Mouse (Mus musculus) limb, embryonic 15.5 days (tissue): ENCODE measurements at regions not wholly inside any gene's neighbourhood (a gene's known extent, or its start where the extent isn't known, plus 50 kb on each side); places are given as distances from the start of the nearest gene placed in this dataset.

Experiments
- ATAC-seq: fragments of 200-750 bp; cut with Nextera tagmentation; 2 replicates; pipeline ENCODE4 v1.8.0; 2017; ENCODE audit warnings: low read depth, moderate TSS enrichment; ENCODE audit not compliant: insufficient number of reproducible peaks, low FRiP score, low TSS enrichment
- H3K27ac ChIP-seq: fragments of 300-500 bp; sonication (generic); 2 replicates; pipeline ENCODE4 v1.5.1; 2015; ENCODE audit warnings: moderate library complexity, mild to moderate bottlenecking, inconsistent platforms
- H3K27me3 ChIP-seq: fragments of 300-500 bp; sonication (generic); 2 replicates; pipeline ENCODE4 v1.6.1; 2015; ENCODE audit warnings: inconsistent platforms
- H3K36me3 ChIP-seq: fragments of 300-500 bp; sonication (generic); 2 replicates; pipeline ENCODE4 v1.6.1; 2015; ENCODE audit warnings: inconsistent platforms
- H3K4me1 ChIP-seq: fragments of 300-500 bp; sonication (generic); 2 replicates; pipeline ENCODE4 v1.6.1; 2015; ENCODE audit warnings: inconsistent platforms
- H3K4me2 ChIP-seq: fragments of 300-500 bp; sonication (generic); 2 replicates; pipeline ENCODE4 v1.6.1; 2015; ENCODE audit warnings: mild to moderate bottlenecking, inconsistent platforms
- H3K4me3 ChIP-seq: fragments of 300-500 bp; sonication (generic); 2 replicates; pipeline ENCODE4 v1.5.1; 2015; ENCODE audit warnings: mild to moderate bottlenecking, inconsistent platforms
- H3K9ac ChIP-seq: fragments of 300-500 bp; sonication (generic); 2 replicates; pipeline ENCODE4 v1.6.1; 2015; ENCODE audit warnings: inconsistent platforms
- H3K9me3 ChIP-seq: fragments of 300-500 bp; sonication (generic); 2 replicates; pipeline ENCODE4 v1.6.1; 2016; ENCODE audit warnings: inconsistent platforms
- WGBS: fragments of 180-500 bp; shearing (Covaris S2); methylation state at CpG from one replicate; pipeline ENCODE4 v1.1.7; 2015; 5-methylcytosine and 5-hydroxymethylcytosine counted together

GRCm38 (mm10) chr10:92625781-92626180 is 96.4 kb downstream of the Nedd1 start:
- H3K4me1 ChIP-seq: no peaks in the 10 kb centered on the region
- no peak overlapping the region for H3K4me3 ChIP-seq
- no peak overlapping the region for H3K27ac ChIP-seq
- no peaks in the 10 kb centered on the region for H3K9me3 ChIP-seq
- no peak overlapping the region for H3K9ac ChIP-seq
- no peaks in the 10 kb centered on the region for H3K36me3 ChIP-seq
- H3K4me2 ChIP-seq: no peak overlapping the region
- ATAC-seq: no peak
- H3K27me3 ChIP-seq: no peaks in the 10 kb centered on the region
- 79% methylated on average over 7 of the region's 7 CpGs for WGBS

- no peaks in the 10 kb centered on the region for H3K9me3 ChIP-seq
- 67% methylated on average over 4 of the region's 5 CpGs for WGBS
- H3K9ac ChIP-seq: no peak overlapping the region
- H3K4me1 ChIP-seq: no peaks in the 10 kb centered on the region
- no peak overlapping the region for H3K4me3 ChIP-seq
- ATAC-seq: no peak
- no peaks in the 10 kb centered on the region for H3K36me3 ChIP-seq
- no peak overlapping the region for H3K4me2 ChIP-seq
- no peak overlapping the region for H3K27ac ChIP-seq
- no peaks in the 10 kb centered on the region for H3K27me3 ChIP-seq
Measured at GRCm38 (mm10) chr10:92615684-92616379, 106.4 kb downstream of the Nedd1 start.

GRCm38 (mm10) chr10:92614341-92614740 is 107.9 kb downstream of the Nedd1 start:
- H3K9me3 ChIP-seq: no peaks in the 10 kb centered on the region
- H3K27ac ChIP-seq: no peak overlapping the region
- H3K9ac ChIP-seq: no peak overlapping the region
- ATAC-seq: no peak
- no peaks in the 10 kb centered on the region for H3K4me1 ChIP-seq
- H3K4me2 ChIP-seq: no peak overlapping the region
- no peaks in the 10 kb centered on the region for H3K36me3 ChIP-seq
- no peaks in the 10 kb centered on the region for H3K27me3 ChIP-seq
- H3K4me3 ChIP-seq: no peak overlapping the region
- 80% methylated on average over 6 of the region's 6 CpGs for WGBS

- H3K9me3 ChIP-seq: no peaks in the 10 kb centered on the region
- H3K4me3 ChIP-seq: no peak overlapping the region
- H3K9ac ChIP-seq: no peak overlapping the region
- H3K27me3 ChIP-seq: no peaks in the 10 kb centered on the region
- no peak overlapping the region for H3K4me2 ChIP-seq
- no peaks in the 10 kb centered on the region for H3K36me3 ChIP-seq
- no peaks in the 10 kb centered on the region for H3K4me1 ChIP-seq
- no peak overlapping the region for H3K27ac ChIP-seq
- ATAC-seq: no peak
- 83% methylated on average over 3 of the region's 3 CpGs for WGBS
Measured at GRCm38 (mm10) chr10:92611060-92611459, 111.2 kb downstream of the Nedd1 start.

GRCm38 (mm10) chr10:92606761-92607160 is 115.5 kb downstream of the Nedd1 start:
- H3K27ac ChIP-seq: no peak overlapping the region
- H3K27me3 ChIP-seq: no peaks in the 10 kb centered on the region
- 31% methylated on average over 4 of the region's 4 CpGs for WGBS
- no peak overlapping the region for H3K4me3 ChIP-seq
- no peak for ATAC-seq
- H3K4me2 ChIP-seq: no peak overlapping the region
- no peak overlapping the region for H3K9ac ChIP-seq
- no peaks in the 10 kb centered on the region for H3K9me3 ChIP-seq
- H3K4me1 ChIP-seq: no peaks in the 10 kb centered on the region
- no peaks in the 10 kb centered on the region for H3K36me3 ChIP-seq

- H3K9ac ChIP-seq: no peak overlapping the region
- H3K4me1 ChIP-seq: no peaks in the 10 kb centered on the region
- H3K4me2 ChIP-seq: no peak overlapping the region
- no peaks in the 10 kb centered on the region for H3K9me3 ChIP-seq
- 33% methylated on average over 3 of the region's 3 CpGs for WGBS
- H3K27me3 ChIP-seq: no peaks in the 10 kb centered on the region
- no peaks in the 10 kb centered on the region for H3K36me3 ChIP-seq
- H3K4me3 ChIP-seq: no peak overlapping the region
- H3K27ac ChIP-seq: no peak overlapping the region
- ATAC-seq: no peak
Measured at GRCm38 (mm10) chr10:92605646-92606045, 116.6 kb downstream of the Nedd1 start.

GRCm38 (mm10) chr10:92600116-92600515 is 122.1 kb downstream of the Nedd1 start:
- no peaks in the 10 kb centered on the region for H3K4me1 ChIP-seq
- no peak for ATAC-seq
- no peak overlapping the region for H3K4me3 ChIP-seq
- WGBS: 28% methylated on average over 4 of the region's 4 CpGs
- no peaks in the 10 kb centered on the region for H3K27me3 ChIP-seq
- H3K36me3 ChIP-seq: no peaks in the 10 kb centered on the region
- H3K9me3 ChIP-seq: no peaks in the 10 kb centered on the region
- no peak overlapping the region for H3K9ac ChIP-seq
- no peak overlapping the region for H3K27ac ChIP-seq
- no peak overlapping the region for H3K4me2 ChIP-seq

- Histone ChIP-seq H3K9me3 (no peaks in the 10 kb centered on the region), H3K36me3 (no peaks in the 10 kb centered on the region), H3K4me1 (no peaks in the 10 kb centered on the region), H3K4me3 (no peak overlapping the region), H3K27ac (no peak overlapping the region), H3K27me3 (no peaks in the 10 kb centered on the region), H3K9ac (no peak overlapping the region), H3K4me2 (no peak overlapping the region)
- ATAC-seq: no peak
- 18% methylated on average over 6 of the region's 6 CpGs for WGBS
Measured at GRCm38 (mm10) chr10:92595496-92596355, 126.5 kb downstream of the Nedd1 start.

- H3K27me3 ChIP-seq: no peaks in the 10 kb centered on the region
- no peak for ATAC-seq
- H3K9ac ChIP-seq: no peak overlapping the region
- no peak overlapping the region for H3K27ac ChIP-seq
- H3K9me3 ChIP-seq: no peaks in the 10 kb centered on the region
- H3K4me3 ChIP-seq: no peak overlapping the region
- 49% methylated on average over 7 of the region's 7 CpGs for WGBS
- H3K36me3 ChIP-seq: no peaks in the 10 kb centered on the region
- no peak overlapping the region for H3K4me2 ChIP-seq
- no peaks in the 10 kb centered on the region for H3K4me1 ChIP-seq
Measured at GRCm38 (mm10) chr10:92593947-92594460, 128.2 kb downstream of the Nedd1 start.

GRCm38 (mm10) chr10:92578872-92579271 is 143.3 kb downstream of the Nedd1 start:
- H3K36me3 ChIP-seq: no peaks in the 10 kb centered on the region
- no peak for ATAC-seq
- 44% methylated on average over 2 of the region's 2 CpGs for WGBS
- no peak overlapping the region for H3K9ac ChIP-seq
- no peak overlapping the region for H3K4me2 ChIP-seq
- no peaks in the 10 kb centered on the region for H3K9me3 ChIP-seq
- H3K4me3 ChIP-seq: no peak overlapping the region
- 0 out of 2 replicates have a peak overlapping the region, but pooled peaks have one; percentile 3 for H3K27ac ChIP-seq
- 0 out of 2 replicates have a peak, but pooled peaks cover 2% of the 10 kb centered on the region for H3K4me1 ChIP-seq
- H3K27me3 ChIP-seq: no peaks in the 10 kb centered on the region

- Histone ChIP-seq H3K36me3 (no peaks in the 10 kb centered on the region), H3K4me2 (no peak overlapping the region), H3K9me3 (no peaks in the 10 kb centered on the region), H3K27ac (no peak overlapping the region), H3K27me3 (no peaks in the 10 kb centered on the region), H3K4me3 (no peak overlapping the region), H3K9ac (no peak overlapping the region), H3K4me1 (no peaks in the 10 kb centered on the region)
- no peak for ATAC-seq
Measured at GRCm38 (mm10) chr10:92570496-92570895, 151.7 kb downstream of the Nedd1 start.

- peaks cover 7% of the 10 kb centered on the region; the same call in 1 of the 2 replicates for H3K4me1 ChIP-seq
- no peaks in the 10 kb centered on the region for H3K9me3 ChIP-seq
- H3K27ac ChIP-seq: no peak overlapping the region
- WGBS: 58% methylated on average over 4 of the region's 4 CpGs
- H3K9ac ChIP-seq: no peak overlapping the region
- ATAC-seq: no peak
- H3K4me3 ChIP-seq: no peak overlapping the region
- H3K4me2 ChIP-seq: no peak overlapping the region
- H3K27me3 ChIP-seq: no peaks in the 10 kb centered on the region
- H3K36me3 ChIP-seq: no peaks in the 10 kb centered on the region
Measured at GRCm38 (mm10) chr10:92557463-92557862, 164.8 kb downstream of the Nedd1 start.
